Mouse (Mus musculus) forebrain, embryonic 14.5 days (tissue): ENCODE measurements around the gene Brd2. TPM values are rescaled to one million over a fixed set of nuclear protein-coding genes. Genes with fewer than 3 reads are reported as not detected.

ENCODE experiments used
- ATAC-seq: fragments of 200-750 bp; cut with Nextera tagmentation; 2 replicates; pipeline ENCODE4 v1.8.0; 2017; ENCODE audit warnings: mild to moderate bottlenecking, moderate library complexity
- DNase-seq: peaks from one replicate; pipeline ENCODE4 v3.0.0-alpha.2; 2015; ENCODE audit warnings: low spot score
- H3K27ac ChIP-seq: fragments of 300-500 bp; sonication (generic); 2 replicates; pipeline ENCODE4 v1.5.1; 2014; ENCODE audit warnings: low read depth, mild to moderate bottlenecking, control low read depth, low read length, moderate library complexity
- H3K27me3 ChIP-seq: fragments of 300-500 bp; sonication (generic); replicated peaks from 2 replicates; pipeline ENCODE4 v1.6.1; 2014; ENCODE audit warnings: low read length, control low read depth, mixed read lengths; ENCODE audit not compliant: control insufficient read depth, insufficient read depth
- H3K36me3 ChIP-seq: fragments of 300-500 bp; sonication (generic); 2 replicates; pipeline ENCODE4 v1.6.1; 2014; ENCODE audit warnings: low read length, control low read depth; ENCODE audit not compliant: control insufficient read depth, insufficient read depth
- H3K4me1 ChIP-seq: fragments of 300-500 bp; sonication (generic); 2 replicates; pipeline ENCODE4 v1.6.1; 2014; ENCODE audit warnings: antibody characterized with exemption, low read length, control low read depth; ENCODE audit not compliant: control insufficient read depth, insufficient read depth
- H3K4me2 ChIP-seq: fragments of 300-500 bp; sonication (generic); 2 replicates; pipeline ENCODE4 v1.6.1; 2014; ENCODE audit warnings: mild to moderate bottlenecking, control low read depth, low read length
- H3K4me3 ChIP-seq: fragments of 300-500 bp; sonication (generic); 2 replicates; pipeline ENCODE4 v1.5.1; 2014; ENCODE audit warnings: low read depth, low read length, control low read depth
- H3K9ac ChIP-seq: fragments of 300-500 bp; sonication (generic); 2 replicates; pipeline ENCODE4 v1.6.1; 2014; ENCODE audit warnings: mild to moderate bottlenecking, low read length, control low read depth, moderate library complexity
- H3K9me3 ChIP-seq: fragments of 300-500 bp; sonication (generic); replicated peaks from 2 replicates; pipeline ENCODE4 v1.6.1; 2016; ENCODE audit warnings: low read length, control low read depth, mixed read lengths; ENCODE audit not compliant: control insufficient read depth
- WGBS: fragments of 180-500 bp; shearing (Covaris S2); extraction: QIAGEN DNeasy Blood & Tissue Kit; methylation state at CpG from one replicate; pipeline ENCODE4 v1.1.7; 2014; 5-methylcytosine and 5-hydroxymethylcytosine counted together
- polyA plus RNA-seq: library from polyadenylated mRNA; unstranded; fragments of >200 nt; fragmentation: Nextera tagmentation; extraction: Ambion mirVana; gene quantifications from 2 replicates; pipeline ENCODE4 v1.2.1, GENCODE M21; 2014

The Brd2 gene
- polyA plus RNA-seq, 1 experiment from 2014 or later, result 118 TPM

- Histone ChIP-seq H3K9ac (peak within 1 kb of the TSS; percentile 98), H3K4me1 (peaks cover 20% of the 10 kb centered on the region), H3K4me3 (peak within 1 kb of the TSS; percentile 99), H3K4me2 (peak within 1 kb of the TSS; percentile 98), H3K27ac (peak within 1 kb of the TSS; percentile 100), H3K36me3 (peaks cover 41% of the 10 kb centered on the region), H3K27me3 (no peaks in the 10 kb centered on the region), H3K9me3 (no peaks in the 10 kb centered on the region)
- DNase-seq (peak; percentile 100), ATAC-seq (peak; percentile 79)
- WGBS, result under 1% methylated on average over 89 of the region's 96 CpGs
Measured at GRCm38 (mm10) chr17:34119249-34120179, 2.9 kb downstream of the Brd2 start, which contains the start of gene H2-DMa. Gene H2-DMa, plus strand, starts transcription at chr17:34119541.

DNA sequence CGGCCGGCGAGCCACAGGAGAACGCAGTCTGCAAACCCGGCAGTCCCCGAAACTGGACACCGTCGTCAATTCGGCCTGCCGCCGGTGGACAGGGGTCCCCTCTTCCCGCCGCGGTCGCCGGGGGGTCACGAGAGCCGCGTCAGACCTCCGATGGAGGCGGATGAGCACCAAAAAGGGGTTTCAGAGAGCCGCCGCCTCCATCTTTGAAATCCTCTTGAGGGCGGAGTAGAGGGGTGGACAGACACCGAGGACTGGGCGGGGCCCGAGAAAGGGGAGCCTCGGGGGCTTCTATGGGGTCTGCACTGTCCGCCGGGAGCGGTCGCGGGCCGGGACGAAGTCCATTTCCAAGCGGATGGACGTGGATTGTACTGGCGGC, 3.6 kb downstream of the Brd2 start:
- H3K27me3 ChIP-seq, result no peaks in the 10 kb centered on the region
- ATAC-seq (no peak), DNase-seq (no peak)
- H3K9ac ChIP-seq, result peak overlapping the region; percentile 95
- H3K27ac ChIP-seq, result peak overlapping the region; percentile 100
- H3K4me1 ChIP-seq, result peaks cover 19% of the 10 kb centered on the region
- under 1% methylated on average over 38 of the region's 38 CpGs for WGBS
- H3K36me3 ChIP-seq, result peaks cover 48% of the 10 kb centered on the region
- peak overlapping the region; percentile 98 for H3K4me2 ChIP-seq
- H3K4me3 ChIP-seq, result peak overlapping the region; percentile 99
- no peaks in the 10 kb centered on the region for H3K9me3 ChIP-seq

- Histone ChIP-seq H3K27me3 (no peaks in the 10 kb centered on the region), H3K9me3 (no peaks in the 10 kb centered on the region), H3K36me3 (peaks cover 54% of the 10 kb centered on the region), H3K4me1 (peaks cover 13% of the 10 kb centered on the region), H3K9ac (peak overlapping the region; percentile 95), H3K4me3 (peak overlapping the region; percentile 99), H3K4me2 (peak overlapping the region; percentile 98), H3K27ac (peak overlapping the region; percentile 100)
- DNase-seq (peak; percentile 62), ATAC-seq (no peak)
- under 1% methylated on average over 60 of the region's 67 CpGs for WGBS
Measured at GRCm38 (mm10) chr17:34118113-34118872, 4.1 kb downstream of the Brd2 start.

GRCm38 (mm10) chr17:34117421-34118112, 4.9 kb downstream of the Brd2 start:
- peak overlapping the region; percentile 98 for H3K4me2 ChIP-seq
- ATAC-seq, result no peak
- peak; percentile 51 for DNase-seq
- no peaks in the 10 kb centered on the region for H3K9me3 ChIP-seq
- 0 out of 2 replicates have a peak overlapping the region, but pooled peaks have one; percentile 100 for H3K27ac ChIP-seq
- H3K36me3 ChIP-seq, result peaks cover 61% of the 10 kb centered on the region
- peaks cover 10% of the 10 kb centered on the region for H3K4me1 ChIP-seq
- WGBS, result 0% methylated on average over 5 of the region's 5 CpGs
- peak overlapping the region; percentile 99 for H3K4me3 ChIP-seq
- no peaks in the 10 kb centered on the region for H3K27me3 ChIP-seq
- H3K9ac ChIP-seq, result peak overlapping the region; percentile 95

GRCm38 (mm10) chr17:34116736-34117370, 5.6 kb downstream of the Brd2 start:
- peak overlapping the region; percentile 95 for H3K9ac ChIP-seq
- no peaks in the 10 kb centered on the region for H3K27me3 ChIP-seq
- DNase-seq, result no peak
- H3K27ac ChIP-seq, result no peak overlapping the region
- no peak for ATAC-seq
- peak overlapping the region; percentile 98 for H3K4me2 ChIP-seq
- peak overlapping the region; percentile 99 for H3K4me3 ChIP-seq
- 21% methylated on average over 7 of the region's 7 CpGs for WGBS
- H3K36me3 ChIP-seq, result peaks cover 68% of the 10 kb centered on the region
- no peaks in the 10 kb centered on the region for H3K9me3 ChIP-seq
- peaks cover 10% of the 10 kb centered on the region for H3K4me1 ChIP-seq

DNA sequence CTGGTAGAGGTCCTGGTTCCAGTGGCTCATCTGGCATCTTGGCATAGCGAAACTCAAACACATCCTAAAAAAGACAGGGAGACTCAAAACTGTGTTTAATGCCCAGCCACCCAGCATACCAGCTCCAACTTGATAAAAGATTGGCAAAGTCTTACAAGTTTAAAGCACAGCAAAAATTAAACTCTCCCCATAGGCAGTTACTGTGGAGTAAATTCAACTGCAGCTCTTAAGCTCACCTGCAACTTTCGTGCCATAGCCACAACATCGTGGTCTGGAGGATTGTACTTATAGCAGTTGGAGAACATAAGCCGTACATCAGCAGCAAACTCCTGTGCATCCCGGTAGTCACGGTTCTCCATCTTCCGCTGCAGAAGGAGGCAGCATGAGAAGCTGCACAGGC, 8.3 kb downstream of the Brd2 start:
- Histone ChIP-seq H3K4me3 (no peak overlapping the region), H3K9ac (no peak overlapping the region), H3K9me3 (no peaks in the 10 kb centered on the region), H3K27ac (no peak overlapping the region), H3K36me3 (peaks cover 91% of the 10 kb centered on the region), H3K4me2 (no peak overlapping the region), H3K27me3 (no peaks in the 10 kb centered on the region), H3K4me1 (peaks cover 10% of the 10 kb centered on the region)
- DNase-seq (no peak), ATAC-seq (no peak)
- 93% methylated on average over 7 of the region's 7 CpGs for WGBS

DNA sequence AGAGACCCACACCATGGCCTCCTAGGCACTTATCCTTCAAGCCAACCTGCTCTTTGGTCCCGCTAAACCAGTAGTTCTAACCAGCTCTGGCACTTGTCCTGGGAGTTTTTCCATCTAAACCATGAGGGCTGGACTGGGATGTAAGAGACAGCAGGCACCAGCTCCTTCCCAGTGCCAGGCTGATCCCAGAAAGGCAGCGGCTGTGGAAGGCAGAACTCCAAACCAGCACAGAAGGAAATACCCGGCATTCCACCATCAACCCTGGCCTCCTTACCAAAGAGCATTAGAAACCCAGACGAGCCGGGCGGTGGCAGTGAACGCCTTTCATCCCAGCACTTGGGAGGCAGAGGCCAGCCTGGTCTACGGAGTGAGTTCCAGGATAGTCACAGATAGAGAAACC, 12.1 kb downstream of the Brd2 start:
- DNase-seq (no peak), ATAC-seq (no peak)
- H3K4me3 ChIP-seq, result no peak overlapping the region
- H3K9me3 ChIP-seq, result no peaks in the 10 kb centered on the region
- peaks cover 64% of the 10 kb centered on the region for H3K36me3 ChIP-seq
- H3K9ac ChIP-seq, result 0 out of 2 replicates have a peak overlapping the region, but pooled peaks have one; percentile 1
- no peaks in the 10 kb centered on the region for H3K4me1 ChIP-seq
- no peaks in the 10 kb centered on the region for H3K27me3 ChIP-seq
- no peak overlapping the region for H3K4me2 ChIP-seq
- H3K27ac ChIP-seq, result peak overlapping the region; percentile 44; the same call in 1 of the 2 replicates
- 55% methylated on average over 8 of the region's 8 CpGs for WGBS

GRCm38 (mm10) chr17:34109806-34110195, 12.6 kb downstream of the Brd2 start:
- DNase-seq, result peak; percentile 46
- 43% methylated on average over 3 of the region's 3 CpGs for WGBS
- Histone ChIP-seq H3K9ac (no peak overlapping the region), H3K4me2 (no peak overlapping the region), H3K4me3 (no peak overlapping the region), H3K36me3 (peaks cover 59% of the 10 kb centered on the region), H3K27me3 (no peaks in the 10 kb centered on the region), H3K27ac (peak overlapping the region; percentile 44; the same call in 1 of the 2 replicates), H3K9me3 (no peaks in the 10 kb centered on the region), H3K4me1 (no peaks in the 10 kb centered on the region)
- ATAC-seq, result no peak
